Comparison of ENCODE assay signal across 8 mouse cellular contexts in the genomic region with DNA sequence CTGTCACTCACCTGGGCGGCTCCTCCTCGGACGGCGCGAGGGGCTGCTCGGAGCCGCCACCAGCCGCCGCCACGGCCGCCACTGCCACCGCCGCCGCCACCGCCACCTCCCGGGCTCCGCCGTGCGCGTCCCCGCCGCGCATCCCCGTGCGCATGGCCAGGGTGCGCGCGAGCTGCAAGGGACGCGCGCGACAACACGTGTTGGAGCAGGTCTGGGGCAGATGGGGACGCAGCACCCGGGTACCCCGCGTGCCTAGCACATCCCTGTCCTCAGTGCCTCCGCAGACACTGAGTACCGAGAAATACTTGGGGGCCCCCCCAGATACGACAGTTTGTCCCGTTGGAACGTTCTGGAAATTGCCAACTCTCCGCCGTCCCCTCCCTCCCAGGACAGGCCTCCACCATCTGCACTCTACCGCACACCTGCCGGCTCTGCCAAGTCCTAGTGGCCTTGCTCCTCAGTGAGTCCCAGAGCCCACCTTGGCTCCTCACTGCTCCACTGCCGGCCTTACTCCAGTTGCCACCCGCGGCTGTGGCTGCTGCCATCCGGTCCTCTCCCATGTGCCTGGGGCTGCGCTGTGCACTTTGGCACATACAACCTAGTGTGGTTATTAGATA. TPM values are rescaled to one million over a fixed set of nuclear protein-coding genes. Genes with fewer than 3 reads are reported as not detected.
DNase-seq lines count a peak whose midpoint lies in the region; ATAC-seq and TF ChIP-seq lines count a peak whose summit lies in the region.

A gene (minus strand): TSS at position 109 of the 617 bp plus-strand sequence.

- peak within 1 kb of the TSS; percentile 48 for H3K4me3 ChIP-seq in kidney, embryonic 15.5 days (replicated peaks)
- peak within 1 kb of the TSS; percentile 54 for H3K4me3 ChIP-seq in forebrain, embryonic 15.5 days
- H3K4me3 ChIP-seq in layer of hippocampus, adult 2 months, result peak within 1 kb of the TSS; percentile 60
- H3K4me3 ChIP-seq in midbrain, embryonic 11.5 days (ENCODE audit: low read depth, low read length), result peak within 1 kb of the TSS; percentile 35

- peaks cover 57% of the 10 kb centered on the region for H3K27me3 ChIP-seq in kidney, embryonic 15.5 days
- H3K27me3 ChIP-seq in forebrain, embryonic 15.5 days, result peaks cover 26% of the 10 kb centered on the region
- H3K27me3 ChIP-seq in midbrain, embryonic 11.5 days (ENCODE audit: control insufficient read depth, insufficient read depth, low read length), result peaks cover 33% of the 10 kb centered on the region

- no peak for TF ChIP-seq CTCF in layer of hippocampus, adult 2 months (conservative IDR thresholded peaks at IDR 0.05)

- peak within 1 kb of the TSS; percentile 88 for H3K4me2 ChIP-seq in kidney, embryonic 15.5 days
- peak within 1 kb of the TSS; percentile 82 for H3K4me2 ChIP-seq in forebrain, embryonic 15.5 days (replicated peaks)
- H3K4me2 ChIP-seq in midbrain, embryonic 11.5 days, result peak within 1 kb of the TSS; percentile 62

- no peak within 1 kb of the TSS for H3K27ac ChIP-seq in kidney, embryonic 15.5 days
- no peak within 1 kb of the TSS for H3K27ac ChIP-seq in forebrain, embryonic 15.5 days (replicated peaks)
- peak within 1 kb of the TSS; percentile 85 for H3K27ac ChIP-seq in layer of hippocampus, adult 2 months
- no peak within 1 kb of the TSS for H3K27ac ChIP-seq in midbrain, embryonic 11.5 days (ENCODE audit: low read depth, low read length)

- WGBS in kidney, embryonic 15.5 days, result 3% methylated on average over 50 of the region's 51 CpGs
- 4% methylated on average over 51 of the region's 51 CpGs for WGBS in forebrain, embryonic 15.5 days
- 4% methylated on average over 51 of the region's 51 CpGs for WGBS in midbrain, embryonic 11.5 days

- peaks cover 21% of the 10 kb centered on the region for H3K4me1 ChIP-seq in kidney, embryonic 15.5 days
- H3K4me1 ChIP-seq in forebrain, embryonic 15.5 days, result peaks cover 16% of the 10 kb centered on the region
- peaks cover 8% of the 10 kb centered on the region for H3K4me1 ChIP-seq in midbrain, embryonic 11.5 days (ENCODE audit: control insufficient read depth, insufficient read depth, low read length)

- no peaks in the 10 kb centered on the region for H3K36me3 ChIP-seq in kidney, embryonic 15.5 days
- H3K36me3 ChIP-seq in forebrain, embryonic 15.5 days, result no peaks in the 10 kb centered on the region
- no peaks in the 10 kb centered on the region for H3K36me3 ChIP-seq in midbrain, embryonic 11.5 days (ENCODE audit: control insufficient read depth, insufficient read depth, low read length)

- ATAC-seq in kidney, embryonic 15.5 days (replicated peaks; ENCODE audit: low FRiP score), result no peak
- peak; percentile 49 for ATAC-seq in forebrain, embryonic 15.5 days (replicated peaks)
- ATAC-seq in midbrain, embryonic 11.5 days (ENCODE audit: low FRiP score), result peak; percentile 39; the same call in 1 of the 2 replicates

- no peaks in the 10 kb centered on the region for H3K9me3 ChIP-seq in kidney, embryonic 15.5 days (replicated peaks)
- H3K9me3 ChIP-seq in forebrain, embryonic 15.5 days, result no peaks in the 10 kb centered on the region
- H3K9me3 ChIP-seq in midbrain, embryonic 11.5 days (ENCODE audit: control insufficient read depth, low read length), result no peaks in the 10 kb centered on the region

- no peak for DNase-seq in kidney, adult 9 months
- peak; percentile 87 for DNase-seq in brain, adult 2 months (ENCODE audit: low read depth, low spot score)
- peak in 1 of 2 experiments; percentile 71 for DNase-seq in layer of hippocampus, adult 2 months (ENCODE audit: low spot score in 2 of 2)
- DNase-seq in midbrain, embryonic 11.5 days (ENCODE audit: low spot score, missing footprints), result peak; percentile 91
- no peak for DNase-seq in urinary bladder, postnatal 14 days (ENCODE audit: low spot score)
- no peak for DNase-seq in lung, adult 18-20 months

- H3K9ac ChIP-seq in kidney, embryonic 15.5 days, result peak within 1 kb of the TSS; percentile 44
- peak within 1 kb of the TSS; percentile 55 for H3K9ac ChIP-seq in forebrain, embryonic 15.5 days (replicated peaks)
- H3K9ac ChIP-seq in midbrain, embryonic 11.5 days (ENCODE audit: low read length), result peak within 1 kb of the TSS; percentile 54

RNA-seq across cellular contexts. Expression of the gene that starts here (rescaled TPM):
- polyA plus RNA-seq in kidney, embryonic 15.5 days (2015; fragmentation: Nextera tagmentation; extraction: Ambion mirVana), result 0.83 and 1.2 TPM in 2 replicates
- polyA plus RNA-seq in forebrain, embryonic 15.5 days (2015; fragmentation: Nextera tagmentation; extraction: Ambion mirVana), result 4.4 and 5.5 TPM in 2 replicates
- total RNA-seq in layer of hippocampus, adult 2 months (2021), result 10 to 100 TPM; 49.4 to 54.3 TPM
- 0.23 and 0.55 TPM in 2 replicates for polyA plus RNA-seq in midbrain, embryonic 11.5 days (2014; fragmentation: Nextera tagmentation; extraction: Ambion mirVana)

Comparison
In these comparisons a context has a peak if more than half of its experiments do, and no peak if none do; other contexts are left out.
1. Peak in DNase-seq, ATAC-seq, H3K4me3 ChIP-seq, H3K9ac ChIP-seq and H3K4me2 ChIP-seq in midbrain, embryonic 11.5 days; RNA of the gene not detected or under 1 TPM.